Mouse (Mus musculus): ENCODE measurements around the gene Usp54. TPM values are rescaled to one million over a fixed set of nuclear protein-coding genes. Genes with fewer than 3 reads are reported as not detected.

Usp54 gene
- polyA plus RNA-seq, 1 experiment from 2014 or later: 7.7 TPM

- ATAC-seq (ENCODE audit: low read depth) (no peak), DNase-seq (ENCODE audit: low spot score) (no peak)
- Histone ChIP-seq H3K27me3 (replicated peaks; ENCODE audit: control insufficient read depth, insufficient read depth, low read length) (no peaks in the 10 kb centered on the region; the same call in 1 of the 2 replicates), H3K4me2 (ENCODE audit: low read depth, low read length) (no peak overlapping the region), H3K4me1 (ENCODE audit: control insufficient read depth, insufficient read depth, low read length) (no peaks in the 10 kb centered on the region), H3K9ac (ENCODE audit: low read depth, low read length) (no peak overlapping the region), H3K36me3 (ENCODE audit: control insufficient read depth, insufficient read depth, low read length) (no peaks in the 10 kb centered on the region), H3K4me3 (ENCODE audit: low read depth, low read length) (no peak overlapping the region), H3K9me3 (ENCODE audit: control insufficient read depth, low read length) (no peaks in the 10 kb centered on the region), H3K27ac (replicated peaks; ENCODE audit: low read depth, low read length) (no peak overlapping the region)
- WGBS: 91% methylated on average over 2 of the region's 2 CpGs
Observed at GRCm38 (mm10) chr14:20635546-20635945, 5.3 kb downstream of the Usp54 start.

- H3K4me1 ChIP-seq (ENCODE audit: control insufficient read depth, insufficient read depth, low read length): no peaks in the 10 kb centered on the region
- H3K4me3 ChIP-seq (ENCODE audit: low read depth, low read length): no peak overlapping the region
- ATAC-seq (ENCODE audit: low read depth) (no peak), DNase-seq (ENCODE audit: low spot score) (peak; percentile 27)
- H3K9ac ChIP-seq (ENCODE audit: low read depth, low read length): no peak overlapping the region
- no peaks in the 10 kb centered on the region for H3K27me3 ChIP-seq (replicated peaks; ENCODE audit: control insufficient read depth, insufficient read depth, low read length)
- no peaks in the 10 kb centered on the region for H3K36me3 ChIP-seq (ENCODE audit: control insufficient read depth, insufficient read depth, low read length)
- H3K9me3 ChIP-seq (ENCODE audit: control insufficient read depth, low read length): no peaks in the 10 kb centered on the region
- H3K27ac ChIP-seq (replicated peaks; ENCODE audit: low read depth, low read length): no peak overlapping the region
- no peak overlapping the region for H3K4me2 ChIP-seq (ENCODE audit: low read depth, low read length)
- WGBS: 42% methylated on average over 4 of the region's 4 CpGs
Observed at GRCm38 (mm10) chr14:20631253-20631652, 9.6 kb downstream of the Usp54 start.

- H3K4me1 ChIP-seq (ENCODE audit: control insufficient read depth, insufficient read depth, low read length): no peaks in the 10 kb centered on the region
- WGBS: 83% methylated on average over 3 of the region's 3 CpGs
- no peak overlapping the region for H3K9ac ChIP-seq (ENCODE audit: low read depth, low read length)
- ATAC-seq (ENCODE audit: low read depth): no peak
- H3K4me2 ChIP-seq (ENCODE audit: low read depth, low read length): no peak overlapping the region
- no peaks in the 10 kb centered on the region for H3K9me3 ChIP-seq (ENCODE audit: control insufficient read depth, low read length)
- H3K27ac ChIP-seq (replicated peaks; ENCODE audit: low read depth, low read length): no peak overlapping the region
- H3K27me3 ChIP-seq (replicated peaks; ENCODE audit: control insufficient read depth, insufficient read depth, low read length): no peaks in the 10 kb centered on the region
- H3K36me3 ChIP-seq (ENCODE audit: control insufficient read depth, insufficient read depth, low read length): no peaks in the 10 kb centered on the region
- no peak overlapping the region for H3K4me3 ChIP-seq (ENCODE audit: low read depth, low read length)
- DNase-seq (ENCODE audit: low spot score): no peak
Observed at GRCm38 (mm10) chr14:20626971-20627370, 13.9 kb downstream of the Usp54 start.

- no peak overlapping the region for H3K4me3 ChIP-seq (ENCODE audit: low read depth, low read length)
- H3K36me3 ChIP-seq (ENCODE audit: control insufficient read depth, insufficient read depth, low read length): no peaks in the 10 kb centered on the region
- no peak overlapping the region for H3K4me2 ChIP-seq (ENCODE audit: low read depth, low read length)
- DNase-seq (ENCODE audit: low spot score) (no peak), ATAC-seq (ENCODE audit: low read depth) (no peak)
- no peaks in the 10 kb centered on the region for H3K27me3 ChIP-seq (replicated peaks; ENCODE audit: control insufficient read depth, insufficient read depth, low read length)
- no peak overlapping the region for H3K9ac ChIP-seq (ENCODE audit: low read depth, low read length)
- H3K27ac ChIP-seq (replicated peaks; ENCODE audit: low read depth, low read length): no peak overlapping the region
- H3K4me1 ChIP-seq (ENCODE audit: control insufficient read depth, insufficient read depth, low read length): no peaks in the 10 kb centered on the region
- 72% methylated on average over 2 of the region's 2 CpGs for WGBS
- H3K9me3 ChIP-seq (ENCODE audit: control insufficient read depth, low read length): no peaks in the 10 kb centered on the region
Observed at GRCm38 (mm10) chr14:20626447-20626846, 14.4 kb downstream of the Usp54 start.

GRCm38 (mm10) chr14:20622907-20623306 is 18.0 kb downstream of the Usp54 start:
- DNase-seq (ENCODE audit: low spot score) (no peak), ATAC-seq (ENCODE audit: low read depth) (no peak)
- H3K27ac ChIP-seq (replicated peaks; ENCODE audit: low read depth, low read length): no peak overlapping the region
- no peaks in the 10 kb centered on the region for H3K4me1 ChIP-seq (ENCODE audit: control insufficient read depth, insufficient read depth, low read length)
- H3K4me2 ChIP-seq (ENCODE audit: low read depth, low read length): no peak overlapping the region
- H3K27me3 ChIP-seq (replicated peaks; ENCODE audit: control insufficient read depth, insufficient read depth, low read length): no peaks in the 10 kb centered on the region
- no peaks in the 10 kb centered on the region for H3K9me3 ChIP-seq (ENCODE audit: control insufficient read depth, low read length)
- no peaks in the 10 kb centered on the region for H3K36me3 ChIP-seq (ENCODE audit: control insufficient read depth, insufficient read depth, low read length)
- no peak overlapping the region for H3K9ac ChIP-seq (ENCODE audit: low read depth, low read length)
- 95% methylated on average over 3 of the region's 3 CpGs for WGBS
- H3K4me3 ChIP-seq (ENCODE audit: low read depth, low read length): no peak overlapping the region

GRCm38 (mm10) chr14:20622412-20622811 is 18.5 kb downstream of the Usp54 start:
- DNase-seq (ENCODE audit: low spot score): no peak

GRCm38 (mm10) chr14:20621903-20622302 is 19.0 kb downstream of the Usp54 start:
- DNase-seq (ENCODE audit: low spot score) (peak; percentile 16), ATAC-seq (ENCODE audit: low read depth) (no peak)
- Histone ChIP-seq H3K4me2 (ENCODE audit: low read depth, low read length) (no peak overlapping the region), H3K27ac (replicated peaks; ENCODE audit: low read depth, low read length) (no peak overlapping the region), H3K36me3 (ENCODE audit: control insufficient read depth, insufficient read depth, low read length) (no peaks in the 10 kb centered on the region), H3K27me3 (replicated peaks; ENCODE audit: control insufficient read depth, insufficient read depth, low read length) (no peaks in the 10 kb centered on the region), H3K9ac (ENCODE audit: low read depth, low read length) (no peak overlapping the region), H3K9me3 (ENCODE audit: control insufficient read depth, low read length) (no peaks in the 10 kb centered on the region), H3K4me3 (ENCODE audit: low read depth, low read length) (no peak overlapping the region), H3K4me1 (ENCODE audit: control insufficient read depth, insufficient read depth, low read length) (no peaks in the 10 kb centered on the region)
- WGBS: 80% methylated on average over 2 of the region's 2 CpGs

More at GRCm38 (mm10) chr14:20622412-20622811, 18.5 kb downstream of the Usp54 start:
- Histone ChIP-seq H3K4me1 (ENCODE audit: control insufficient read depth, insufficient read depth, low read length) (no peaks in the 10 kb centered on the region), H3K4me2 (ENCODE audit: low read depth, low read length) (no peak overlapping the region), H3K27ac (replicated peaks; ENCODE audit: low read depth, low read length) (no peak overlapping the region), H3K27me3 (replicated peaks; ENCODE audit: control insufficient read depth, insufficient read depth, low read length) (no peaks in the 10 kb centered on the region), H3K9ac (ENCODE audit: low read depth, low read length) (no peak overlapping the region), H3K4me3 (ENCODE audit: low read depth, low read length) (no peak overlapping the region), H3K36me3 (ENCODE audit: control insufficient read depth, insufficient read depth, low read length) (no peaks in the 10 kb centered on the region), H3K9me3 (ENCODE audit: control insufficient read depth, low read length) (no peaks in the 10 kb centered on the region)
- 74% methylated on average over 2 of the region's 2 CpGs for WGBS
- ATAC-seq (ENCODE audit: low read depth): no peak

GRCm38 (mm10) chr14:20619131-20619530 is 21.7 kb downstream of the Usp54 start:
- H3K4me1 ChIP-seq (ENCODE audit: control insufficient read depth, insufficient read depth, low read length): no peaks in the 10 kb centered on the region
- H3K4me3 ChIP-seq (ENCODE audit: low read depth, low read length): no peak overlapping the region
- no peaks in the 10 kb centered on the region for H3K36me3 ChIP-seq (ENCODE audit: control insufficient read depth, insufficient read depth, low read length)
- H3K27me3 ChIP-seq (replicated peaks; ENCODE audit: control insufficient read depth, insufficient read depth, low read length): no peaks in the 10 kb centered on the region
- no peak for DNase-seq (ENCODE audit: low spot score)
- no peak overlapping the region for H3K9ac ChIP-seq (ENCODE audit: low read depth, low read length)
- H3K4me2 ChIP-seq (ENCODE audit: low read depth, low read length): no peak overlapping the region
- no peak for ATAC-seq (ENCODE audit: low read depth)
- H3K27ac ChIP-seq (replicated peaks; ENCODE audit: low read depth, low read length): no peak overlapping the region
- H3K9me3 ChIP-seq (ENCODE audit: control insufficient read depth, low read length): no peaks in the 10 kb centered on the region

GRCm38 (mm10) chr14:20618211-20618610 is 22.7 kb downstream of the Usp54 start:
- H3K9me3 ChIP-seq (ENCODE audit: control insufficient read depth, low read length): no peaks in the 10 kb centered on the region
- no peak overlapping the region for H3K9ac ChIP-seq (ENCODE audit: low read depth, low read length)
- H3K27me3 ChIP-seq (replicated peaks; ENCODE audit: control insufficient read depth, insufficient read depth, low read length): no peaks in the 10 kb centered on the region
- no peaks in the 10 kb centered on the region for H3K36me3 ChIP-seq (ENCODE audit: control insufficient read depth, insufficient read depth, low read length)
- no peaks in the 10 kb centered on the region for H3K4me1 ChIP-seq (ENCODE audit: control insufficient read depth, insufficient read depth, low read length)
- H3K4me2 ChIP-seq (ENCODE audit: low read depth, low read length): no peak overlapping the region
- H3K27ac ChIP-seq (replicated peaks; ENCODE audit: low read depth, low read length): no peak overlapping the region
- no peak overlapping the region for H3K4me3 ChIP-seq (ENCODE audit: low read depth, low read length)
- DNase-seq (ENCODE audit: low spot score): no peak
- WGBS: 75% methylated on average over 5 of the region's 5 CpGs
- no peak for ATAC-seq (ENCODE audit: low read depth)

Measured in embryonic facial prominence, embryonic 14.5 days (tissue).